Mouse (Mus musculus): Measurements from ENCODE around the gene Gm16223.

DNA sequence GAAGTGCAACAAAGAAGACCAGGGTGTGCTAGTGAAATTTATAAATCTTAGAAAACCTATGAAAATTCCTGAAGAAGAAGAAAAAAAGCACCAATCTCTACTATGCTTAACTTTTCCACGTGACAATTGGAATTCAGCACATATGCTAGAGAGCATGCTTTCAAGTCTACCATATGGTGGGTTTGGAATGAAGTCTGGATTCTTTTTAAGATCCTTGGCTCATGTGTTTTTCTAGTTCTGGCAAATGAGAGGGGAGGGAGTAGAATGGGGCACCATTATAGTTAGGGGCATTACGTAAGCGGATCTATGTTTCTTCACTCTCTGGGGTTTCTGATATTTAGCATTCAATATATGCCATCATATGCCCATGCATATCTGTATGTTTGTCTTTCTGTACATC is 182.6 kb downstream of the Gm16223 start:
- TF ChIP-seq CTCF (IDR thresholded peaks at IDR 0.05; ENCODE audit: extremely low read depth, insufficient read length, insufficient replicate concordance, low read depth, low read length) (no peak), POLR2A (IDR thresholded peaks at IDR 0.05; ENCODE audit: low read depth, low read length) (no peak)
